Mouse (Mus musculus) liver, embryonic 14.5 days (tissue): Measurements from ENCODE around the gene Ikzf1.

Experiments
- CTCF ChIP-seq: IDR thresholded peaks from 2 replicates; pipeline ENCODE4 v1.5.1; 2016; ENCODE audit warnings: antibody characterized with exemption, low read depth, control low read depth
- EP300 ChIP-seq: IDR thresholded peaks from 2 replicates; pipeline ENCODE4 v1.6.1; 2016; ENCODE audit warnings: antibody characterized with exemption, low read depth

- TF ChIP-seq CTCF (no peak), EP300 (no peak)
Measured at GRCm38 (mm10) chr11:11774893-11775292, 90.1 kb downstream of the Ikzf1 start.
